Mouse (Mus musculus): ENCODE data around the gene Anks6.

Anks6 gene

GRCm38 (mm10) chr4:46988824-46989223 is 68.4 kb downstream of the Anks6 start:
- DNase-seq (ENCODE audit: low read depth), result no peak

DNA sequence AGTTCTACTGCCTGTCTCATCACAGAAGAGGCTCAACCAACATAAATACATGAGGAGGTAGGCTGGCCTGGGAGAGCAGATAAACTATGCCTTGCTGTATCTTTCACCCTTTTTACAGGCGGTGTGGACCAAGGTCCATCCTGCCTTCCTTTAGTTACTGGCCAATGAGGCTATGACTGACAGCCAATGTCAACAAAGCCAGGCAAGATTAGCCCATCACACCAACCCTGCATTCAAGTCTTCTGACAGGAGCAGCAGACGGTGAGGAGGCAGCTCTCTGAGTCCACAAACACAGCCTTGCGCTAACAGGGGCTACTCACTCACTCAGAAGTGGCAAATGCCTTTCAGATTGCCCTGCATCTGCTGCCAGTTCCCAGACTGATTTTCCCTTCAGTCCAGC is 69.0 kb downstream of the Anks6 start:
- DNase-seq (ENCODE audit: low read depth), result no peak

DNA sequence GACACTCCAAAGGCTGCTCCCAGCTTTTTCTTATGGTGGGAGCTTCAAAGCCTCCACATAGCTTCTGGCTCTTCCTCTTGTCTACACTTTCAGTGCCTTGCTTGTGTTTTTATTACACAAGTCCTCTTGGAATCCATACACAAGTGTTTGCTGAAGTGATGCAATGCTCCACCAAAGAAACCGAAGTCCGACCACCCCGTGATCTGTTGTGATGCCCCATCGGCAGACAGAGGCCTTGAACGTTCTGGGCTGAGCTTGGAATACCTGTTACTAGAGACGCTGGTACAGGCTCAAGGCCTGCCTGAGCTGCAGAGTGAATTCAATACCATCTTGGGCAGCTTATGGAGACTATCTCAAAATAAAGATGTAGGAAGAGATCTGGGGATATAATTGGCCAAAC is 69.4 kb downstream of the Anks6 start:
- no peak for DNase-seq (ENCODE audit: low read depth)

- DNase-seq (ENCODE audit: low read depth), result no peak
These were observed 71.2 kb downstream of the Anks6 start for GRCm38 (mm10) chr4:46986054-46986453.

DNA sequence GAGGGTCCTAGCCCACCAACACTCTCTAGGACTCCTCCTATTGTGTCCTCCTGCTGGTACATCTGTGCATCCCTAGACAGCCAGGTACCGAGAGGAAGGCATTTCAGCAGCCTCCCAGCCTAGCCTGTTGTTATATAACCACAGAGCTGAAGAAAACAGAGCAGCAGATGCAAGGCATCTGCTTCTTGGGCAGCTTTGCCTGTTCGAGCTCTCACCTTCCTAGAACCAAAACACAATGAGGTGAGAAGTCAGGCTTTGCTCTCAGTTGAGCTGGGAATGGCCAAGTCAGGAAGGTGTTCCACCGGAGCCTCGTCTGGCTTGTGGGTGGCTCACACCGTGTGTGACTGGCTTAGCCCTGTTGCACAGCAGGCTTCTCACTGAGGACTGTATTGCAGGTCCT is 74.3 kb downstream of the Anks6 start:
- no peak for DNase-seq (ENCODE audit: low read depth)

DNA sequence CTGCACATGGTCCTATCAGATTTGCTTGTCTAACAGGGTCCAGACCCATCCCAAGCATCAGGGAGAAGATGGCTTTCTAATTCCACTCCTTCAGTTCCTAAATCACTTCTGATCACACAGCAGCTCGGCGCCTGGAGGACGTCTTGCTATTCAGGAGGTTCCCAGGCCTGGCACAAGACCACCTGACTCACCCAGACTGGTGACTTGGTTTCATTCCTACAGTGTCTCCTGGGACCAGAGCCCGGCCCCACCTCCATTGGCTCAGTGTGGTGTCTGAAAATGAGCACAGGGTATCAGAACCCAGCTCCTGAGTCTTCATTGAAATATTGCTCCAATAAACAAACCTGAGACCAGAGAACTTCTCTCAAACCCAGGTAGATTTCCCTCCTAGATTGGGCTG is 75.1 kb downstream of the Anks6 start:
- no peak for DNase-seq (ENCODE audit: low read depth)

- no peak for DNase-seq (ENCODE audit: low read depth)
These were observed 78.9 kb downstream of the Anks6 start for GRCm38 (mm10) chr4:46978371-46978770.

GRCm38 (mm10) chr4:46977161-46977560 is 80.1 kb downstream of the Anks6 start:
- no peak for DNase-seq (ENCODE audit: low read depth)

DNA sequence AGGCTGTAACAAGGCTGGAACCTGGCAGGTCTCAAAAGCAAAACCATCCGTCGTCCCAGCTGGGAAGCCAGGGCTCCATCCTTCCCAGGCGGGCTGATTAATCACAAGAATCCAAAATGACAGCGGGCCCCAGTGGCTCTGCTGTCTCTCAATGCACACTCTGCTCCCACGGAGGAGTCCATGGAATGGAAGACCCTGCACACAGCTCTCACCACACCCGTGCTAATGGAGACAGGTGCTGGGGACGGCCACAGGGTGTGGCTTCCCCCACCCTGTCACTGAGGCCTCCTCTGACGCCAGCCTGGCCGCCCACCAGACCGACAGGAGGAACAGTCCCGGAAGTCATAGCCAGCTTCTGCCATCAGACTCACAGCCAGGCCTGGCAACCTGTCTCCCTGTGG is 80.6 kb downstream of the Anks6 start:
- no peak for DNase-seq (ENCODE audit: low read depth)

DNA sequence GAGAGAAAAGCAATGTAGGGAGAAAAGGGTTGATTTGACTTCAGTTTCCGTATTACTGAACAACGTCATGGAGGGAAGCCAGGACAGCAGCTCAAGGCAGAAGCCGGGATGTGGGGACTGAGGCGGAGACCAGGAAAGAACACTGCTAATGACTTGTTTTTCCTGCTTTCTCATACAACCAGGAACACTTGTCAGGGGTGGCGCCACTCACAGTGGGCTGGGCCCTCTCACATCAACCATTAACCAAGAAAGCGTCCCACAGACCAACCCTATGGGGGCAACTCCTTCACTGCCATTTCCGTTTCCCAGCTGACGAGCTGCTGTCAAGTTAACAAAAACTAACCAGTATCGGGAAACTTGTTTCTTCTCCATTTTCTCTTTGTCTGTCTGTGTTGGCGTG is 83.9 kb downstream of the Anks6 start:
- no peak for DNase-seq (ENCODE audit: low read depth)

DNA sequence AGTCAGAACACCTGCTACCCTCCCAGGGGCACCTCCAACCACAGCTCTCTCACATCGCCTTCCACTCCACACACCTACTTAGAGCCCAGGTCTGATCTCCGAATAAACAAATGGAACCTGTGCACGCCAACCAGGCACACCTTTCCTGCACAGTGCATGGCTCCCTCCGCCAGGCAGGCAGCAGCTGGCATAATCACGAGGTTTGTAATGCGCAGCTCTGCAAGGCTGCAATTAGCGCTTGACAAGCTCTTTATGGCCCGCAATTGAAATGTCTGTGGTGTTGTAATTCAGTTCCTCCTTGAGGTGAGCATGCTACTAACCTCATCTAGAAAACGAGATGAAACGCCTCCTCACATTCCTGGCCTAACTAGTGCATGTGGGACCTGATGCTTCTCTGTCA is 89.2 kb downstream of the Anks6 start:
- DNase-seq (ENCODE audit: low read depth), result no peak

DNA sequence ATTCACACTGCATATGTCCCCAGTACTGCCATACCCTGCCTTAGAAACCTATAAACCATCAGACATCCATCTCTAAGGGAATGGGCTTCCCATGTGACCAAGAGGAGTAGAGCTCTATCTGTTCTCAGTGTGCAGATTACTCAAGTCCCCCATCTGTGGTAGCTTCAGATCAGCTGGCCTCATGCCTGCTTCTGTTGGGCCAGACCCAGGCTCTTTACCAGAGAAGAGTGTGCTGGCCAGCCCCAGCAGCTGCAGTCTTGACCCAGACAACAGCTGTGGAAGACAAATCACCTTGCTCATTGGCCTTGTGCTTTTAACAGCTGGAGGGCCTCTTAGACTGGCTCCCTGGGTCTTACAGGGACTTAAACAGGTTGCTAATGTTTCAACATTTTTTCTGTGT is 90.7 kb downstream of the Anks6 start:
- no peak for DNase-seq (ENCODE audit: low read depth)
